Mouse (Mus musculus) lung, postnatal 0 days (tissue): Measurements from ENCODE around the gene Cda. TPM values are rescaled to one million over a fixed set of nuclear protein-coding genes. Genes with fewer than 3 reads are reported as not detected.

Source experiments
- ATAC-seq: fragments of 200-750 bp; cut with Nextera tagmentation; 2 replicates; pipeline ENCODE4 v1.8.0; 2017; ENCODE audit warnings: moderate library complexity
- DNase-seq: peaks from one replicate; pipeline ENCODE4 v3.0.0-alpha.2; 2016; ENCODE audit warnings: low spot score
- H3K27ac ChIP-seq: fragments of 300-500 bp; sonication (generic); 2 replicates; pipeline ENCODE4 v1.5.1; 2014; ENCODE audit warnings: antibody characterized with exemption, mild to moderate bottlenecking, low read length, mixed read lengths
- H3K27me3 ChIP-seq: fragments of 300-500 bp; sonication (generic); replicated peaks from 2 replicates; pipeline ENCODE4 v1.6.1; 2014; ENCODE audit warnings: low read length, mixed read lengths; ENCODE audit not compliant: insufficient read depth
- H3K36me3 ChIP-seq: fragments of 300-500 bp; sonication (generic); 2 replicates; pipeline ENCODE4 v1.6.1; 2014; ENCODE audit warnings: low read length, mixed read lengths; ENCODE audit not compliant: insufficient read depth
- H3K4me1 ChIP-seq: fragments of 300-500 bp; sonication (generic); 2 replicates; pipeline ENCODE4 v1.6.1; 2014; ENCODE audit warnings: antibody characterized with exemption, low read depth, low read length, mixed read lengths; ENCODE audit not compliant: insufficient read depth
- H3K4me2 ChIP-seq: fragments of 300-500 bp; sonication (generic); replicated peaks from 2 replicates; pipeline ENCODE4 v1.6.1; 2014; ENCODE audit warnings: low read depth, mild to moderate bottlenecking, low read length, moderate library complexity, mixed read lengths
- H3K4me3 ChIP-seq: fragments of 300-500 bp; sonication (generic); 2 replicates; pipeline ENCODE4 v1.5.1; 2014; ENCODE audit warnings: low read depth, low read length
- H3K9ac ChIP-seq: fragments of 300-500 bp; sonication (generic); replicated peaks from 2 replicates; pipeline ENCODE4 v1.6.1; 2014; ENCODE audit warnings: low read depth, mild to moderate bottlenecking
- H3K9me3 ChIP-seq: fragments of 300-500 bp; sonication (generic); 2 replicates; pipeline ENCODE4 v1.6.1; 2016; ENCODE audit warnings: low read length, mixed read lengths
- CTCF ChIP-seq: IDR thresholded peaks from 2 replicates; pipeline ENCODE4 v1.5.1; 2016; ENCODE audit warnings: antibody characterized with exemption, mild to moderate bottlenecking
- EP300 ChIP-seq: IDR thresholded peaks from 2 replicates; pipeline ENCODE4 v1.6.1; 2016; ENCODE audit warnings: antibody characterized with exemption, mild to moderate bottlenecking, control low read depth
- WGBS: fragments of 180-500 bp; shearing (Covaris S2); extraction: QIAGEN DNeasy Blood & Tissue Kit; methylation state at CpG from one replicate; pipeline ENCODE4 v1.1.7; 2014; 5-methylcytosine and 5-hydroxymethylcytosine counted together
- polyA plus RNA-seq: library from polyadenylated mRNA; unstranded; fragments of >200 nt; fragmentation: Nextera tagmentation; extraction: Ambion mirVana; gene quantifications from 2 replicates; pipeline ENCODE4 v1.2.1, GENCODE M21; 2015

Cda gene
- polyA plus RNA-seq, 1 experiment from 2014 or later: 16.0 TPM

GRCm38 (mm10) chr4:138320711-138321110, 47.1 kb downstream of the Cda start:
- 44% methylated on average over 11 of the region's 11 CpGs for WGBS
- DNase-seq (peak; percentile 42), ATAC-seq (no peak)
- Histone ChIP-seq H3K9ac (no peak overlapping the region), H3K9me3 (no peaks in the 10 kb centered on the region), H3K4me1 (no peaks in the 10 kb centered on the region; the same call in 1 of the 2 replicates), H3K4me3 (no peak overlapping the region), H3K4me2 (no peak overlapping the region), H3K27me3 (no peaks in the 10 kb centered on the region), H3K27ac (0 out of 2 replicates have a peak overlapping the region, but pooled peaks have one; percentile 20), H3K36me3 (peaks cover 8% of the 10 kb centered on the region; the same call in 1 of the 2 replicates)
- TF ChIP-seq EP300: no peak
- TF ChIP-seq CTCF: no peak

GRCm38 (mm10) chr4:138319508-138319907, 48.3 kb downstream of the Cda start:
- Histone ChIP-seq H3K27me3 (no peaks in the 10 kb centered on the region), H3K36me3 (peaks cover 8% of the 10 kb centered on the region; the same call in 1 of the 2 replicates), H3K4me3 (no peak overlapping the region), H3K9ac (no peak overlapping the region), H3K4me1 (no peaks in the 10 kb centered on the region; the same call in 1 of the 2 replicates), H3K9me3 (no peaks in the 10 kb centered on the region), H3K4me2 (no peak overlapping the region), H3K27ac (no peak overlapping the region)
- 29% methylated on average over 10 of the region's 10 CpGs for WGBS
- peak; percentile 69 for ATAC-seq
- DNase-seq: peak; percentile 87
- peak; percentile 100 for TF ChIP-seq CTCF
- TF ChIP-seq EP300: no peak

- peak; percentile 29; the same call in 1 of the 2 replicates for ATAC-seq
- WGBS: 52% methylated on average over 6 of the region's 6 CpGs
Observed at GRCm38 (mm10) chr4:138318509-138319266, 49.1 kb downstream of the Cda start.

GRCm38 (mm10) chr4:138316369-138316768, 51.4 kb downstream of the Cda start:
- Histone ChIP-seq H3K27ac (no peak overlapping the region), H3K27me3 (no peaks in the 10 kb centered on the region), H3K4me2 (no peak overlapping the region), H3K36me3 (peaks cover 23% of the 10 kb centered on the region), H3K4me1 (no peaks in the 10 kb centered on the region; the same call in 1 of the 2 replicates), H3K9me3 (no peaks in the 10 kb centered on the region), H3K9ac (no peak overlapping the region), H3K4me3 (no peak overlapping the region)
- no peak for ATAC-seq
- TF ChIP-seq CTCF: peak; percentile 35
- no peak for TF ChIP-seq EP300
- DNase-seq: no peak
- WGBS: 95% methylated on average over 6 of the region's 6 CpGs

More at GRCm38 (mm10) chr4:138318509-138319266, 49.1 kb downstream of the Cda start:
- no peaks in the 10 kb centered on the region; the same call in 1 of the 2 replicates for H3K4me1 ChIP-seq
- TF ChIP-seq CTCF: peak; percentile 88
- TF ChIP-seq EP300: no peak
- no peak overlapping the region for H3K9ac ChIP-seq
- H3K27me3 ChIP-seq: no peaks in the 10 kb centered on the region
- no peaks in the 10 kb centered on the region for H3K9me3 ChIP-seq
- H3K36me3 ChIP-seq: peaks cover 12% of the 10 kb centered on the region
- H3K27ac ChIP-seq: no peak overlapping the region
- peak; percentile 37 for DNase-seq
- no peak overlapping the region for H3K4me3 ChIP-seq
- no peak overlapping the region for H3K4me2 ChIP-seq

GRCm38 (mm10) chr4:138315781-138316180, 52.0 kb downstream of the Cda start:
- H3K9ac ChIP-seq: no peak overlapping the region
- no peaks in the 10 kb centered on the region for H3K9me3 ChIP-seq
- H3K36me3 ChIP-seq: peaks cover 27% of the 10 kb centered on the region
- H3K27ac ChIP-seq: no peak overlapping the region
- DNase-seq: peak; percentile 25
- WGBS: 72% methylated on average over 9 of the region's 9 CpGs
- H3K4me1 ChIP-seq: no peaks in the 10 kb centered on the region
- peak; percentile 64 for TF ChIP-seq CTCF
- no peak for TF ChIP-seq EP300
- ATAC-seq: no peak
- no peak overlapping the region for H3K4me2 ChIP-seq
- H3K27me3 ChIP-seq: no peaks in the 10 kb centered on the region
- no peak overlapping the region for H3K4me3 ChIP-seq

- H3K4me2 ChIP-seq: no peak overlapping the region
- no peaks in the 10 kb centered on the region for H3K4me1 ChIP-seq
- WGBS: 86% methylated on average over 4 of the region's 4 CpGs
- H3K9me3 ChIP-seq: no peaks in the 10 kb centered on the region
- peaks cover 35% of the 10 kb centered on the region for H3K36me3 ChIP-seq
- no peaks in the 10 kb centered on the region for H3K27me3 ChIP-seq
- no peak overlapping the region for H3K9ac ChIP-seq
- TF ChIP-seq CTCF (no peak), EP300 (no peak)
- no peak overlapping the region for H3K27ac ChIP-seq
- DNase-seq (no peak), ATAC-seq (no peak)
- H3K4me3 ChIP-seq: no peak overlapping the region
Observed at GRCm38 (mm10) chr4:138313795-138314194, 54.0 kb downstream of the Cda start.
